Mouse (Mus musculus): Measurements from ENCODE around the gene Nudt3. TPM values are rescaled to one million over a fixed set of nuclear protein-coding genes. Genes with fewer than 3 reads are reported as not detected.

Gene Nudt3
- polyA plus RNA-seq, 1 experiment from 2014 or later, result 269 TPM

- Histone ChIP-seq H3K4me1 (ENCODE audit: control insufficient read depth, insufficient read depth, low read depth, low read length) (peaks cover 30% of the 10 kb centered on the region), H3K27me3 (replicated peaks; ENCODE audit: control insufficient read depth, insufficient read depth, low read length) (no peaks in the 10 kb centered on the region), H3K27ac (ENCODE audit: low read depth, low read length) (0 out of 2 replicates have a peak overlapping the region, but pooled peaks have one; percentile 10), H3K36me3 (ENCODE audit: control insufficient read depth, insufficient read depth, low read length) (no peaks in the 10 kb centered on the region), H3K4me2 (ENCODE audit: low read length) (no peak overlapping the region), H3K9me3 (ENCODE audit: control insufficient read depth, low read length) (no peaks in the 10 kb centered on the region), H3K9ac (ENCODE audit: low read depth, low read length) (peak overlapping the region; percentile 8; the same call in 1 of the 2 replicates), H3K4me3 (ENCODE audit: low read length) (no peak overlapping the region)
- ATAC-seq, result no peak
- 59% methylated on average over 3 of the region's 3 CpGs for WGBS
Observed at GRCm38 (mm10) chr17:27611519-27611884, 11.8 kb downstream of the Nudt3 start.

DNA sequence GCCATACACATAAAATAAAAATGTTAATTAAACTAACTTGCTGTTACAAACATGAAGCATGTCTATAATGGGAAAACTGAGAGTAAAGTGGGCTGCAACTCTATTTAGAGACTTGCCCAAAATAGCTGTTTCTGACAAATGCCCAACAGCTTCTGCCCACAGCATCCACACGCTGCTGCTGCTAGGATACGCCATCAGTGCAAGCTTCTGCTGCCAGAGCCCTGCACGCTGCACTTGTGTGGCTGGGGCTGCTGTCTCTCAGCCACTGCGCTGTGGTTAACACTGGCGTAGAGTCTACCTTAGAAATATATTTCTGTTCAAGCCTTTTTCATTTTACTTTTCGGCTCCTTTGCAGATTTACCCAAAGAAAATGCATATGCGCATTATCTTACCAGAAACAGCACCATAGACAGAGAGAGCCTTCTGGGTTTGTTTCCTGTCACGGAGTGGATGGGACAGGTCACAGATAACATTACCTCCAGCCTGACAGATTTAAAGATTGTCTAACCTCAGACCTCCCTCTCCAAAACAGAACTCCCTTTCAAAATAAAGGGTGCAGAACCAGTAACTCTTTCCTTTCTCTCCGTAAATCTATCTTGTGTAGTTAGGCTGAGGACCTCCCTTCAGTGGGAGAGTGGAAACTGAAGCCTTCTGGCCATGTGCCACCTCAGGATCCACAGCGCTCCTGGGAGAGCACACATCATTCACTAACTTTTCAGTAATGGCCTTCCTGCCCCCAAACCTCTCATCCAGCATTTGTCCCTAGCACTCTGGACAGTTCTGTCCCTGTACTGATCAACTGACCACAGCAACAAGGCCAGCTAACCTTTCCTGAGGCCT is 12.4 kb downstream of the Nudt3 start:
- no peak for ATAC-seq
- Histone ChIP-seq H3K4me3 (ENCODE audit: low read length) (no peak overlapping the region), H3K9me3 (ENCODE audit: control insufficient read depth, low read length) (no peaks in the 10 kb centered on the region), H3K4me2 (ENCODE audit: low read length) (no peak overlapping the region), H3K27ac (ENCODE audit: low read depth, low read length) (no peak overlapping the region; the same call in 1 of the 2 replicates), H3K4me1 (ENCODE audit: control insufficient read depth, insufficient read depth, low read depth, low read length) (peaks cover 30% of the 10 kb centered on the region), H3K27me3 (replicated peaks; ENCODE audit: control insufficient read depth, insufficient read depth, low read length) (no peaks in the 10 kb centered on the region), H3K36me3 (ENCODE audit: control insufficient read depth, insufficient read depth, low read length) (no peaks in the 10 kb centered on the region), H3K9ac (ENCODE audit: low read depth, low read length) (peak overlapping the region; percentile 8; the same call in 1 of the 2 replicates)
- WGBS, result 64% methylated on average over 10 of the region's 10 CpGs

DNA sequence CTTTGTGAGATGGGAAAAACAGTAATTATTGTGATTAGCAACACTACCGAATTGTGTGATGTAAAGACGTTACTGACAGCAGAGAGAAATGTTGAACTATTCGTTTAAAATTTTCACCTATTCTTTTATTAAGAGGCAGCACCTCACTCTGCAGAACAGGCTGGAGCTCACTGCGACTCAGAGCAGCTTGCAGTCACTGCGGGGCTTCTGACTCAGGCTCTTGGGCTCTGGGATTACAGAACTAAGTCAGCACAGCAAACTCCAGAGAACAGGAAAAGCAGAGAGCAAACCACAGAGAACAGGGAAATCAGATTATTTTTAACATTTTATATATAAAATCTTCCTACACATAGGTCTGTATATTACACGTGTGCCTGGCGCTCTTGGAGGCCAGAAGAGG is 13.7 kb downstream of the Nudt3 start:
- H3K4me1 ChIP-seq (ENCODE audit: control insufficient read depth, insufficient read depth, low read depth, low read length), result peaks cover 30% of the 10 kb centered on the region
- no peak for ATAC-seq
- no peak overlapping the region for H3K4me3 ChIP-seq (ENCODE audit: low read length)
- 83% methylated on average over 7 of the region's 7 CpGs for WGBS
- H3K36me3 ChIP-seq (ENCODE audit: control insufficient read depth, insufficient read depth, low read length), result no peaks in the 10 kb centered on the region
- no peaks in the 10 kb centered on the region for H3K9me3 ChIP-seq (ENCODE audit: control insufficient read depth, low read length)
- no peaks in the 10 kb centered on the region for H3K27me3 ChIP-seq (replicated peaks; ENCODE audit: control insufficient read depth, insufficient read depth, low read length)
- no peak overlapping the region for H3K4me2 ChIP-seq (ENCODE audit: low read length)
- no peak overlapping the region for H3K27ac ChIP-seq (ENCODE audit: low read depth, low read length)
- no peak overlapping the region for H3K9ac ChIP-seq (ENCODE audit: low read depth, low read length)

DNA sequence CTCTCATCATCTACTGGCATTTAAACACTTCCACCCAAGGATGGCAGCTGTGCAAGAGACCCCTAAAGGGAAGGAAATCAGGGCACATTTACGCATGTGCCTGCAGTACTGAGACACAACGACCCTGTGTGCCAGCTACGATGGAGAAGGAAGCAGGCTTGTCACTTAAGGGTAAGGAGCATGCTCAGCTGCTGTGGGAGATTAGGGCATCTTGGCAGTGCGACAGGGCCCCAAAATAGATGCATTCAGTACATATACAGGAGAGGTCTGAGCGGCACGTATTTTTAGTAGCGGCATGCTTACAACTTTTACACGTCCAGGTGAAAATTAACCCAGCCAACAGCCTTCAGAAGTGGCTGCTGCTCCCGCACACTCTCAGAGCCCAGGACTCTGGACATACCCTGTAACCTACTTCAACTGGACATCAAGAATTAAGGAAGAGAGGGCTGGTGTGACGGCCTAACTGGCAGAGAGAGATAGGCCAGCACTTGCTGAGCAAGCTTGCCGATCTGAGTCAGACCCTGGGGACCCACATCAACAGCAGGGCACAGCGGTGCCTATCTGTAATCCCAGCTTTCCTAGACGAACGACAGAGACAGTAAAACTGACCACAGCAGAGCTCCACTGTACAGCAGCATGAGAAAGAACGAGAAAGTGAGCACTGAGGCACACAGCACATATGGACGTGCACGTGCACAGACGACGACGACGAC is 19.6 kb downstream of the Nudt3 start:
- no peak overlapping the region for H3K9ac ChIP-seq (ENCODE audit: low read depth, low read length)
- H3K27me3 ChIP-seq (replicated peaks; ENCODE audit: control insufficient read depth, insufficient read depth, low read length), result no peaks in the 10 kb centered on the region
- no peak for ATAC-seq
- H3K4me3 ChIP-seq (ENCODE audit: low read length), result no peak overlapping the region
- no peaks in the 10 kb centered on the region for H3K36me3 ChIP-seq (ENCODE audit: control insufficient read depth, insufficient read depth, low read length)
- 62% methylated on average over 21 of the region's 21 CpGs for WGBS
- no peak overlapping the region; the same call in none of the 2 replicates for H3K27ac ChIP-seq (ENCODE audit: low read depth, low read length)
- H3K4me1 ChIP-seq (ENCODE audit: control insufficient read depth, insufficient read depth, low read depth, low read length), result peaks cover 34% of the 10 kb centered on the region
- H3K4me2 ChIP-seq (ENCODE audit: low read length), result no peak overlapping the region
- no peaks in the 10 kb centered on the region for H3K9me3 ChIP-seq (ENCODE audit: control insufficient read depth, low read length)

- Histone ChIP-seq H3K9me3 (ENCODE audit: control insufficient read depth, low read length) (no peaks in the 10 kb centered on the region), H3K4me3 (ENCODE audit: low read length) (no peak overlapping the region), H3K27ac (ENCODE audit: low read depth, low read length) (0 out of 2 replicates have a peak overlapping the region, but pooled peaks have one; percentile 12), H3K9ac (ENCODE audit: low read depth, low read length) (no peak overlapping the region), H3K4me2 (ENCODE audit: low read length) (no peak overlapping the region), H3K27me3 (replicated peaks; ENCODE audit: control insufficient read depth, insufficient read depth, low read length) (no peaks in the 10 kb centered on the region), H3K36me3 (ENCODE audit: control insufficient read depth, insufficient read depth, low read length) (no peaks in the 10 kb centered on the region), H3K4me1 (ENCODE audit: control insufficient read depth, insufficient read depth, low read depth, low read length) (peaks cover 39% of the 10 kb centered on the region)
- WGBS, result 86% methylated on average over 2 of the region's 2 CpGs
- no peak; the same call in 1 of the 2 replicates for ATAC-seq
Observed at GRCm38 (mm10) chr17:27603036-27603435, 20.3 kb downstream of the Nudt3 start.

DNA sequence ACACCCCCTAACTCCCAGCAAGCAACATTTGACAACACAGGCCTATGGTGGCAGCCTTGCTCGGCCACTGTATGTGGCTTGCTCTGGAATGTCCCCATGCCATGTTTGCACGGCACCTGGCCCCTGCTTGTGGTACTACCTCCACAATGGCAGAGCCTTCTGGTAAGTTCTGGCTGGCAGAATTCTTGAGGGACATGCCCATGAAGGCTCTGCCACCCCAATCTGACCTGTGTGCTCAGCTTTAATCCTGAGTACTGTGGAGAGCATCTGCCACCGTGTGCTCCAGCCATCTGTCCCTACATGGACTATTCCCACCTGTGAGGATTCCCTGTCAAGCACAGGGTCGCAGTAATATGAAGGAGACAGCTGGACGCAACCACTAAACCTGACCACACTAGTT is 22.4 kb downstream of the Nudt3 start:
- Histone ChIP-seq H3K27me3 (replicated peaks; ENCODE audit: control insufficient read depth, insufficient read depth, low read length) (no peaks in the 10 kb centered on the region), H3K9me3 (ENCODE audit: control insufficient read depth, low read length) (no peaks in the 10 kb centered on the region), H3K4me3 (ENCODE audit: low read length) (no peak overlapping the region), H3K4me1 (ENCODE audit: control insufficient read depth, insufficient read depth, low read depth, low read length) (peaks cover 39% of the 10 kb centered on the region), H3K9ac (ENCODE audit: low read depth, low read length) (no peak overlapping the region), H3K36me3 (ENCODE audit: control insufficient read depth, insufficient read depth, low read length) (peaks cover 6% of the 10 kb centered on the region; the same call in 1 of the 2 replicates), H3K4me2 (ENCODE audit: low read length) (no peak overlapping the region), H3K27ac (ENCODE audit: low read depth, low read length) (0 out of 2 replicates have a peak overlapping the region, but pooled peaks have one; percentile 3)
- peak; percentile 38; the same call in 1 of the 2 replicates for ATAC-seq
- WGBS, result 64% methylated on average over 5 of the region's 5 CpGs

DNA sequence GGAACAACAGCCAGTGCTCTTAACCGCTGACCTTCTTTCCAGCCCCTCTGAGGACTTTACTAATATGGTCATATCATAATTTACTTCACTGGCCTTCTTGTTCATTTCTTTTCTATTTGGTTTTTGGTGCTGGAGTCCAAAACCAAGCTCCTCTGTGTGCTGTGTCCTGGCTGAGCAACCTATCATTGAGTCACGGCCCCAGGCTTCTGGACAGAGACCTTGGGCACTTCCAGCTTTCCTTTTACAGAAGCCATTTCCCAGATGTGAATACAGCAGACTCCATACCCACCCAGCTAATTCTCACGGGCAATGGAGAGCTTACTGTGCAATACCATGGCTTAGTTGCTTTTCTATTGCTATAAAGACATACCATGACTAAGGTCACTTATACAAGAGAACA is 23.0 kb downstream of the Nudt3 start:
- Histone ChIP-seq H3K4me3 (ENCODE audit: low read length) (no peak overlapping the region), H3K4me2 (ENCODE audit: low read length) (no peak overlapping the region), H3K36me3 (ENCODE audit: control insufficient read depth, insufficient read depth, low read length) (peaks cover 6% of the 10 kb centered on the region), H3K27ac (ENCODE audit: low read depth, low read length) (no peak overlapping the region), H3K4me1 (ENCODE audit: control insufficient read depth, insufficient read depth, low read depth, low read length) (peaks cover 39% of the 10 kb centered on the region), H3K27me3 (replicated peaks; ENCODE audit: control insufficient read depth, insufficient read depth, low read length) (no peaks in the 10 kb centered on the region), H3K9me3 (ENCODE audit: control insufficient read depth, low read length) (no peaks in the 10 kb centered on the region), H3K9ac (ENCODE audit: low read depth, low read length) (no peak overlapping the region)
- ATAC-seq, result no peak
- WGBS, result 91% methylated on average over 3 of the region's 3 CpGs

DNA sequence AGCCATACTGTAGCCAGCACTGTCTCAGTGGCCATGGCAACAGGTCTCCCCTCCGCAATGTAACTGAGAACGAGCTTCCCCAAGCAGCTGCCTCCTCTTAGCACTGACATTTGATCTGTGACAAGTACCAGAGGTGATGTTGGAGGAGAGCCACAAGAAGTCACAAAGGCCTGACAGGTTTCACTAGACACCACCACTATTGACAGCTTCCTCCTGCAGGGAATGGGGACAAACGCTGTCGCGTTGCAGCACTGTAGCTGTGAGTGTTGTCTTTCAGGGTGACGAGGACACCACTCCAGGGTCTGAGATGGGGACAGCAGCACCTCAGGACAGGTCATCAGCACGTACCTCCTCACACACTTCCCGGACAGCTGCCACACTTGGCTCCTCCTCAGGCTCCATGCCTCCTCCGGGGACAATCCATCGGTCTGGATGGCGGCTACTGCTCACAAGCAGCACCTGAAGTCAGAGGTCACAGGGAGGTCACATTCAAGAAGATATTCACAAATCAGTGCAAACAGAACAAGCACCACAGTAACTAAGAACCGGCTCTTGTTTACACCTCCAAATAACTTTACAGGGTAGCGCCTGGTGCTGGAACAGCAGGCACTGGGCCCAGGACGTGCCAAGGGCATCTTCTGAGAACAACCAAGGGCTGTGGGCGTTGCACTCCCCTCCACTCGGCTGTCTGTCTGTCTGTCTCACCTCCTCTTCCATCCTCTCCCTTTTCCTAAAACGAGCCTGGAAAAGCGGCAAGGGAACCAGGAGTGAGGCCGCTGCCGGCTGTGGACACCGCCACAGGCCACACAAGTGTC is 26.7 kb downstream of the Nudt3 start:
- H3K4me2 ChIP-seq (ENCODE audit: low read length), result no peak overlapping the region
- peaks cover 21% of the 10 kb centered on the region for H3K36me3 ChIP-seq (ENCODE audit: control insufficient read depth, insufficient read depth, low read length)
- no peak overlapping the region for H3K27ac ChIP-seq (ENCODE audit: low read depth, low read length)
- no peaks in the 10 kb centered on the region for H3K9me3 ChIP-seq (ENCODE audit: control insufficient read depth, low read length)
- H3K27me3 ChIP-seq (replicated peaks; ENCODE audit: control insufficient read depth, insufficient read depth, low read length), result no peaks in the 10 kb centered on the region
- no peak for ATAC-seq
- H3K9ac ChIP-seq (ENCODE audit: low read depth, low read length), result no peak overlapping the region
- H3K4me3 ChIP-seq (ENCODE audit: low read length), result no peak overlapping the region
- H3K4me1 ChIP-seq (ENCODE audit: control insufficient read depth, insufficient read depth, low read depth, low read length), result peaks cover 15% of the 10 kb centered on the region
- WGBS, result 78% methylated on average over 21 of the region's 21 CpGs
